Mouse (Mus musculus): Measurements from ENCODE around the gene Tie1. TPM values are rescaled to one million over a fixed set of nuclear protein-coding genes. Genes with fewer than 3 reads are reported as not detected.
A peak's percentile ranks its signal among the peaks of the same experiment; 100 is the strongest.

Gene Tie1
- 10 to 100 TPM; 12.6 to 18.5 TPM for total RNA-seq (2021)
- long read RNA-seq, experiment 1, full-length matches to known transcripts = 26 of 34 reads
- long read RNA-seq, experiment 1, partial matches to known transcripts = 6 of 34 reads
- long read RNA-seq, experiment 1, other reads (novel, unspliced or antisense) = 2 of 34 reads
- long read RNA-seq, experiment 2, full-length matches to known transcripts = 18 of 32 reads
- long read RNA-seq, experiment 2, partial matches to known transcripts = 8 of 32 reads
- long read RNA-seq, experiment 2, other reads (novel, unspliced or antisense) = 6 of 32 reads

DNA sequence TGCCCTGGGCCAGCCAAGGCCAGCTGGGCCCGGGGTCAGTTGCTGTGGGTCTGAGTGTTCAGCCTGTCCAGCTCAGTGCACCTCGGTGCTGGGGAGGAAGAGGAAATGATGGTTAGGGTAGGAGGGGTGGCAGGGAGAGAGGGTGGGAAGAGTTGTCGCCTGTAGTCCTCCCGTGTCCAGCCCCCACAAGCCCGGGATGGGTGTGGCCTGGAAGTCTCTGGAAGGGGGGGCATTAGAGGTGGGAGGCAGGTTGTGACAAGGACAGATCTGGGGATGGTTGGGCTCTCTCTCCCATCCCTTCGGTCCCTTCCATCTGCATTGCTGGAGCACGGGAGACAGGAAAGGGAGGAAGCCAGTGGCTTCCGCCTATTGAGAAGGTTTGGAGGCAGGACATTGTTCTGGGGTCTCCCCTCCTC, at the start of gene Tie1:
Tie1 (minus strand) TSS at position 345 of the 416 bp plus-strand sequence.
- TF ChIP-seq CTCF (IDR thresholded peaks at IDR 0.05) = no peak
- peak within 1 kb of the TSS; percentile 66 for H3K4me3 ChIP-seq
- DNase-seq = peak; percentile 61
- intact Hi-C loops (cut with DNase I) = no loop called here
- peak within 1 kb of the TSS; percentile 83 for H3K27ac ChIP-seq

DNA sequence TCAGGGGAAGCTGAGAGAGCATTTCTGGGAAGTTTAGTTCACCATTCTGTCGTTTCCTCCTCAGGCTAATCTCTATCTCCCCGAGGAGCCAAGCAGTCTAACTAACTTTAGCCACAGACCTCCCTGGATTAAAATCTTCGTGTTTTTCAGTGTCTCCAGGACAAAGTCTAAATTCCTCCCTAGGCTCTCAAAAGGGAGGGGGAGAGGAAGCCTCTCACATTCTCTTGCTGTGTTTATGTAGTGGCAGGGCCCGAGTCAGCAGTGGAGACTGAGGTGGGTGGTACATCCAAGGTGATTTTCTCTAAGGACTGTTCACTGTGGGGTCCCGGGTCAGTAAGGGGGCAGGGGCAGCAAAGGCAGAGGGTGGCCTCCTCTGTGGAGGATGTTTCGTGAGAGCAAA, 47.9 kb upstream of the Tie1 start:
- Histone ChIP-seq H3K4me3 (no peak overlapping the region), H3K27ac (no peak overlapping the region)
- DNase-seq = no peak
- no peak for TF ChIP-seq CTCF (IDR thresholded peaks at IDR 0.05)
- intact Hi-C loops (cut with DNase I) = no loop called here

DNA sequence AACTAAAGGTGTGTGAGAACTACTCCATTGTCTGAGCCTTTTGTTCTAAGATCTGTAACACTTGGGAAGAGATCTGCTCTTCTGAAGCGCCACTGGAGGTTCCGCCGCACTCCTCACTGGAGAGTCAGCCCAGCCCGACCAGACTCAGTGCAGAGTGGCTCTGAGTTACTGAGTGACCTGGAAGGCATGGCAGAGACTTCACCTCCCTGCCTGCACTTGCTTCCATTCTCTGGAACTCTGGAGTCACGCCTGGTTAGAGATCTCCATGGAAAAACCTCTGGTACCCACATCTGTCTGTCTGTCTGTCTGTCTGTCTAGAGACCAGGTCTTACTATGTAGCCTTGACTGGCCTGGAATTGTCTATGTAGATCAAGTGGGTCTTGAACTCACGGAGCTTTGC, 45.7 kb upstream of the Tie1 start:
- Histone ChIP-seq H3K4me3 (no peak overlapping the region), H3K27ac (no peak overlapping the region)
- intact Hi-C loops (cut with DNase I) = no loop called here
- TF ChIP-seq CTCF (IDR thresholded peaks at IDR 0.05) = no peak
- no peak for DNase-seq

DNA sequence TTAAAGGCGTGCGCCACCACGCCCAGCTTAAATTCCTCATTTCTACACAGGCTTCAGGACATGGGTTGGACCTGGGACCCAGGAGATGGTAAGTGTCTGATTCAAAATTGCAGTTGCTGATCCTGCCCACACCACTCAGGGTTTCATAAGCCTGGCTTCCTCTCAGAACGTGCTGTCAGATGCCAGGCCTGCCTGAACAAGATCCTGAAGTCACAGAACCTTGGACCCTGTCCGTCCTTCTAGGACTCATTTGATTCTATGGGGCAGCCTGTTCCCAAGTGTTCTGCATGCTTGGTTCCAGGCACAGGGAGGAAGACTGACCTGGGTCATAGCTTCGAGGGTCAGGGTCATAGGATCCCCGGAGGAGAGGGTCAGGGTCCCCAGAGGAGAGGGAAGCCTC, 43.7 kb upstream of the Tie1 start:
- TF ChIP-seq CTCF (IDR thresholded peaks at IDR 0.05) = no peak

DNA sequence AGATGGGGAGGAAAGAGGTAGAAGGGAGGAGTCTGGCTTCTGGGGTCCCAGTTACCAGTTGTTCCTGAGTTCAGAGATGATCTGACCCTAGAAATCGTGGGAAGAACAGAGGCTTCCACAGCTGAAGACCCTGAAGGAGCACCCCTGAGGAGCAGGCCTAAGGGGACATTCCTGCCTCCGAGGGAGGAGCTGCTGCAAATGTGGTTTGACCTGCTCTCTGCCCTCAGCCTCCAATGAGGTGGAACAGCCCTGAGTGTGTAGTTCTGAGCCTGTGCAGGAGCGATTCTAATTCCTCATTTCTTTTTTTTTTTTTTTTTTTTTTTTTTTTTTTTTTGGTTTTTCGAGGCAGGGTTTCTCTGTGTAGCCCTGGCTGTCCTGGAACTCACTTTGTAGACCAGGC, 43.3 kb upstream of the Tie1 start:
- TF ChIP-seq CTCF (IDR thresholded peaks at IDR 0.05) = no peak
- Histone ChIP-seq H3K27ac (no peak overlapping the region), H3K4me3 (no peak overlapping the region)
- intact Hi-C loops (cut with DNase I) = no loop called here
- DNase-seq = no peak

More for the DNA sequence above, 43.7 kb upstream of the Tie1 start:
- intact Hi-C loops (cut with DNase I) = no loop called here
- no peak for DNase-seq
- Histone ChIP-seq H3K4me3 (no peak overlapping the region), H3K27ac (no peak overlapping the region)

DNA sequence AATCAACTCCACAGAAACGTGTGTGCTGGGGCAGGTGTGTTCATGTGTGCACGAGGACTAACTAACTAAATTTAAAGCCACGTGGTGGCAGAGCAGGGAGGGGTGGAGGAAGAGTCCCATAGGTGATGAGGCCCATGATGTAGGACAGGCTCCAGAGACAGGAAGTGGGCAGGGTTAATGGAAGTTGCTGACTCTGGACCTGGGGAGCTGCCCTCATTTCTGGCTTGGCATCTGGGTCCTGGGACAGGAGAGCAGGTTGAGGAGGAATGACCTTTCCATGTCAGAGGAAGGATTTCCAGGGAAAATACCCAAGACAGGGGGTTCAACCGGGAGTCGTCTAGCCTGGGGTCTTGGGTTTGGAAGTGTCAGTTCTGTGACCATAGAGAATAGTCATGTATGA, 42.8 kb upstream of the Tie1 start:
- Histone ChIP-seq H3K4me3 (no peak overlapping the region), H3K27ac (no peak overlapping the region)
- TF ChIP-seq CTCF (IDR thresholded peaks at IDR 0.05) = no peak
- intact Hi-C loops (cut with DNase I) = no loop called here
- no peak for DNase-seq

DNA sequence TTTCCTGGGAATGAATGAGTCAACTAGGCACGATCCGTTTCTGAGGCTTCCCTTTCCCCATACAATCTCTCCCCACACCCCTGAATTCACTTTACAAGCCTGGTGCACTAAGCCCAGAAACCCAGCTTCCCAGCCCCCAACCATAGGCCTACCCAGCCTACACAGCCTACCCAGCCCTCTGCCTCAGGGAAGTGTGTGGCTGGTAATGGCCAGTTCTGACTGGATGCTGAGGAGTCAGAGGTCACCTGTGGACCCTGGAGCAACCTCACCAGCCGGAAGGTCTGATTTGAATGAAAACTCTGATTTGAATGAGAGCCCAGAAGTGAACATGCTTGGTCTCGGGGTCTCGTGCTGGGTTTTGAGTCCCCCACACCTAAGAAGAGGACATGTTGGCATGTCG, 37.9 kb upstream of the Tie1 start:
- intact Hi-C loops (cut with DNase I) = no loop called here
- no peak overlapping the region for H3K27ac ChIP-seq
- DNase-seq = no peak
- H3K4me3 ChIP-seq = no peak overlapping the region
- no peak for TF ChIP-seq CTCF (IDR thresholded peaks at IDR 0.05)

DNA sequence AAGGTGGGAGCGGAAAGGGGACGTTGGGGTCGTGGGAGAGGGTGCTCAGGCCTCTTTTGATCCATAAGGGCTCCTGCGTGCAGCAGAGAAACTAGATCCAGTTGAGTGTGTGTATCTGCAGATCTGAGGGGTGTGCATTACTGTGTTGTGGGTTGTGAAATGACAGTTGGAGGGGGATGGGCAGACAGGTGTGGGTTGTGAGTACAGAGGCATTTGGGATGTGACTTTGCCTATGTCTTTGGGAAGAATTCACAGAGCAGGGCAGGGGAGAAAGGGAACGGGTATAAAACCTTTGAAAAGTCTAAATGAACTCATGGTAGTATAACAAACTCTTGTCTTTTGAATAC, 37.4 kb upstream of the Tie1 start:
- DNase-seq = no peak
- Histone ChIP-seq H3K27ac (no peak overlapping the region), H3K4me3 (no peak overlapping the region)
- TF ChIP-seq CTCF (IDR thresholded peaks at IDR 0.05) = no peak
- intact Hi-C loops (cut with DNase I) = no loop called here

DNA sequence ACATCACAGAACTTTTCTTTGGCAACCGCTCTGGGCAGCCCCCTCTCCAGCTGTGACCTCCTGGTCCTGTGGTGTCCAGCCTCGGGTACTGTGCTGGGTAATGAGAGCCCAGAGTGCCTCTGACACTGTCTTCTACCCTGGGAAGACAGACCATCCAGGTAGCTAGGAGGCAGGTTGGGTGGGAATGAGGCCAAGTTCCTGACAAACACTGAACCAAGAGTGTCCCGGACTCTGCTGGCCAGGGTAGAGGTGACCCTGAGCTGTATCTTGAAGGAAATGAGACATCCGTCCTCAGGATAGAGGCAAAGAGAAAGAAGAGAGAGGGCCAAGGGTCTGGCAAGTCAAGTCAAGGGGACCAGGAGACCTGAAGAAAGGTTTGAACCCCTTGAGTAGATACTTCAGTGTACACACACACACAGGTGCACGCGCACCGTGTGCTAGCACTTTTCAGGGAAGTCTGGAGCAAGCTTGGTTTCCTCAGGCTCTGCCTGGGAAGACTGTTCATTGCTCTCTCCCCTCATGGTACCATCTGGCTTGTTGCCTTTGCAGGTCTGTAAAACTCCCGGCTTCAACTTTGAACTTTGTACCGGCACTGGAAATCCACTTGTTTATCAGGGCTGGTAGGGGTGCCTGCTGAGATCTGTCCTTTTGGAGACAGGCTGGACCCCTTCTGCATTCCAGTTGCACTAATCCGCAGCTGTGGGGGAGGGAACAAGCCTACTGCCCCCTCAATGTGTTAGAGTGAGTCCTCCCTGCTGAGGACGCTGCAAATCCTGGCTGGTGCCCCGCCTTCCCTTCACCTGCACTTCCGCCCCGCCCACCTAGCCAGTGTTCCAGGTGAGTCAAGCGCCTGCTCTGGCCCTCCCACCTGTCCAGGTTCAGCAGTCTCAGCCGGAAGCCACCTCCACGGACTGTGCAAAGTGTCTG, 36.8 kb upstream of the Tie1 start, which contains the start of gene 2610528J11Rik:
2610528J11Rik (plus strand) TSS at position 592 of the 927 bp plus-strand sequence.
- no peak within 1 kb of the TSS for H3K27ac ChIP-seq
- no peak for DNase-seq
- no peak within 1 kb of the TSS for H3K4me3 ChIP-seq
- no peak for TF ChIP-seq CTCF (IDR thresholded peaks at IDR 0.05)
- intact Hi-C loops (cut with DNase I) = no loop called here

DNA sequence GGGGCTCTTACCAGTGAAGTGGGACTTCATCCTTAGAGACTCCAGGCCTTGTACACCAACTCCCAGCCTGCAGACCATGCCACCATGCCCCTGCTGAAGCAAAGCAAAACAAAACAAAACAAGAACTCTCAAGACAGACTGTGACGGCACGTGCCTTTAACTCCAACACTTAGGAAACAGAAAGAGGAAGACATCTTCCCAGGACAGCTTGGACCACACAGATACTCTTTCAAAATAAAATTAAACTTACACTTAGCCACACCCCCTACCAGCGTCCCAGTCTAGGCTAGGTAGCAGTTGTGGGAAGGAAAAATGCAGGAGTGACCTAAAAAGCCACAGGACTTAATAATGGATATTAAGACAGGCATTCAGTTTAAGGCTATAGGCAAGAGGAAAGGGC, 35.9 kb upstream of the Tie1 start:
- intact Hi-C loops (cut with DNase I) = no loop called here
- no peak for TF ChIP-seq CTCF (IDR thresholded peaks at IDR 0.05)

DNA sequence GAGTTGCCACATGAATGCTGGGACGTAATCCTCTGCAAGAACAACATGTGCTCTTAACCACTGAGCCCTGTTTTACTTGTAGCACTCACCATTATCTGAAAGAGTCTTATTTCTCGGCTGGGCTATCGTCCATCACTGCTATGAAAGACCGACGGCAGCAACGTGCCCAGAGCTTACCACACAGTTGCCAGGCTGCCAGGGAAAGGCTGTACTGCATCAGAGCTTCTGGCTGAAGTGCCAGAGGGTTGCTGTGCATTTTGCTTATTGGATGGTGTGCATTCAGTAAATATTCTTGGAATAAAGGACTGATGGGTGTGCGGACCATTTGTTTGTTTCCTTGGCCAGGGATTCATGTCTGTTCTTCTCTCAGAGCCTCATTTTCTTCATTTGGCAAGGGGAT, 34.1 kb upstream of the Tie1 start:
- intact Hi-C loops (cut with DNase I) = no loop called here
- Histone ChIP-seq H3K4me3 (no peak overlapping the region), H3K27ac (no peak overlapping the region)
- DNase-seq = peak; percentile 51
- no peak for TF ChIP-seq CTCF (IDR thresholded peaks at IDR 0.05)

More for the DNA sequence above, 35.9 kb upstream of the Tie1 start:
- no peak overlapping the region for H3K4me3 ChIP-seq
- no peak overlapping the region for H3K27ac ChIP-seq
- no peak for DNase-seq

DNA sequence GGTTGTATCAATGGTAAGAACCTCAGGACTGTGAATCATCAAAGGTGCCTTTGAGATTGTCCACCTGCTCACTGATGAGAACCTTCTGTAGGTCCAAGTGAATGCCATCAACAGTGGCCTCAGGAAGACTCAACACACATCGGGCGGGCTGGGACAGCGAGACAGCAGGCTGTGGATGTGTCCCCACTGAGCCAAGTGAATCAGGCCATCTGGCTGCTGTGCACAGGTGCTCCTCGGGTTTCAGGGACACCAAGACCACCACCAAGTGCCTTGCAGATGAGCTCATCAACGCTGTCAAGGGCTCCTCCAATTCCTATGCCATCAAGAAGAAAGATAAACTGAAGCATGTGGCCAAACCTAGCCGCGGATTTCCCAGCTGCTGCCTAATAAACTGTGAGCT, 32.4 kb upstream of the Tie1 start:
- H3K27ac ChIP-seq = no peak overlapping the region
- intact Hi-C loops (cut with DNase I) = no loop called here
- no peak for DNase-seq
- no peak for TF ChIP-seq CTCF (IDR thresholded peaks at IDR 0.05)
- H3K4me3 ChIP-seq = no peak overlapping the region

DNA sequence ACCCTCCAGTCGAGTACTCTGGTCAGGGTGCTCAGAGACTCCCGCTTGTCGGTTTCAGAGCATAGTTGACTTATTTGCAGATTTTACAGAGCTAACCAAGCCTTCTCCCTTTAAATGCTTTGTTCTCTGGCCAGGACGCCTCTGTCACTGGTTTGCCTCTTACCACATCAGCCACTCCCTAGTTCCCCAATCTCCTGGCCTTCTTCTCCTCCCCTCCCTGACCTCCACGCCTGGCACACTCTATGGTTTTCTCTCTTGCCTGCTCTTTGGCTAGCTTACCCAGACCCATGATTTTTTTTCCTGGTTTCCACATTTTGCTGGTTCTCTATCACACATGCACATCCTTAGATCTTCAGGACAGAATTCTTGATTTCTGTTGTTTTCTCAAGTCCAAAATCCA, 28.3 kb upstream of the Tie1 start:
- Histone ChIP-seq H3K4me3 (no peak overlapping the region), H3K27ac (no peak overlapping the region)
- intact Hi-C loops (cut with DNase I) = no loop called here
- no peak for DNase-seq
- TF ChIP-seq CTCF (IDR thresholded peaks at IDR 0.05) = no peak
